Mouse (Mus musculus) Patski (cell line): ENCODE data around the gene Cdh8. TPM values are rescaled to one million over a fixed set of nuclear protein-coding genes. Genes with fewer than 3 reads are reported as not detected.

ENCODE experiments used
- ATAC-seq: fragments of 100-300 bp; one replicate; pipeline ENCODE4 v1.8.0; 2021
- CTCF ChIA-PET: fragments of 350-600 bp; sonication (Branson Sonifier 250); formaldehyde crosslinking; loops from one replicate; lab custom pipeline; 2022; ENCODE audit warnings: inconsistent platforms; lab: Charles Lee
- POLR2A ChIA-PET: fragments of 350-600 bp; sonication (Branson Sonifier 250); formaldehyde crosslinking; loops from one replicate; lab custom pipeline; 2022; ENCODE audit warnings: antibody characterized with exemption, inconsistent platforms; lab: Charles Lee
- DNase-seq: peaks from one replicate; pipeline ENCODE4 v3.0.0-alpha.2; 2011; ENCODE audit warnings: low read depth, low spot score
- H3K27me3 ChIP-seq: fragments of 371-371 bp; one replicate; pipeline ENCODE4 v1.5.1; 2021
- CTCF ChIP-seq: fragments of 100-300 bp; IDR thresholded peaks from one replicate; pipeline ENCODE4 v1.5.1; 2021
- in situ Hi-C: fragments of 300-500 bp; cut with MboI; formaldehyde crosslinking; loops from 3 replicates; pipeline ENCODE4 v1.11.1; 2018; ENCODE audit warnings: low pct_unique_long_range_greater_than_20kb, mixed read lengths
- polyA plus RNA-seq: library from polyadenylated mRNA; unstranded; gene quantifications from one replicate; pipeline ENCODE4 v1.2.3, GENCODE M21; 2021

Cdh8 gene
- polyA plus RNA-seq: not detected

DNA sequence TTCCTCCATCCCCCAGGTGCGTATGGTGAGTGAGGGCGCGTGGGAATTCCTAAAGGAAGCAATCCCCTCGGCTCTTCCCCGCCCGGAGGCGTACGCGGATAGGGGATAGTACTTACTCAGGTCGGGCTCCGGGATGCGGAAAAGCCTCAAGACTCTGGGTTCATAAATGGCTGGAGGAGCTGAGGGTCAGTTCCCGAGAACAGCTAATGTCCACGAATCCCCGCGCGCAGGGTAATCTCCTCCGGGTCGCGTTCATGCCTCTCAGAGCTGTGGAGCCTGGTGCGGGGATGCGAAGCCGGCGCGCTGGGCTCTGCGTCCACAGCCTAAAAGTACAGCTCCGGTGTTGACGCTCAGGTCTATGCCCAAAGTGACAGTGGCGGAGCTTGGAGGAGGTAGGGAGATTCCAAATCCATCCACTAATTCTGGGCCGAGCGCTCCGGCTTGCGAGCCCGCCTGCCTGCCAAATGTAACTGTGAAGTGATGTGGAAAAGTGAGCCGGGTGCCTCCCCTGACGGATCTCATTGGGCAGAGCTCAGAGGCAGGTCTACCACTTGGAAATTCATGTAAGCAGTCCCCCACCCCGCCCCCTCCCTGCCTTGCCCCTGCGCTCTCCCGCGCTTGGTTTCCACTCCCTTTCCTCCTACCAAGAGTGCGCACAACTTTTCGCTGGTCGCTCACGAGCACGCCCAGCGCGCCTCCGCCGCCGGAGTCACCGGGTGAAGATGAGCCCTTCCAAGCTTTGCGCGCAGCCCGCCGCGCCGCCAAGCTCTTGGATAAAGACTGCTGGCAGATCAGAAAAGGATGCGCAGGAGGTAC is at the start of gene Cdh8:
Cdh8 (minus strand) TSS at position 506 of the 816 bp plus-strand sequence.
- peaks cover 5% of the 10 kb centered on the region for H3K27me3 ChIP-seq
- ChIA-PET POLR2A (no interaction called here), CTCF (no interaction called here)
- TF ChIP-seq CTCF: no peak
- ATAC-seq (no peak), DNase-seq (no peak)
- in situ Hi-C loops: no loop called here

DNA sequence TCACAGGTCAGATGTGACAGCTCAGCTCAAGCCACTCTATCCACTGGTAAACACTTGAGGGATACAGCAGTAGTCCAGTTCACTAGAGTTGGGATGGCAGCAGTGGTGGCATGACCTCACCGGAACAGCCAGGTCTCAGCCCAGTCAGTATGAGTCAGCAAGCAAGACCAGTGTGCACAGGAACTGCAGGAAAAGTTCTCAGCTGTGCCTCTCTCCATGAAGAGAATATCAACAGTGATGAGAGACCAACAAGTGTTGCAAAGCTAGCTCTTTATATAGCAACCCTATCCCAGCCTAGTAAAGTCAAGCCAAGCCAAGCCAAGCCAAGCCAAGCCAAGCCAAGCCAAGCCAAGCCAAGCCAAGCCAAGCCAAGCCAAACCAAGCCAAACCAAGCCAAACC is 30.2 kb upstream of the Cdh8 start:
- in situ Hi-C loops: no loop called here
- no peak for TF ChIP-seq CTCF
- ChIA-PET CTCF (no interaction called here), POLR2A (no interaction called here)
- DNase-seq (no peak), ATAC-seq (no peak)
- no peaks in the 10 kb centered on the region for H3K27me3 ChIP-seq

DNA sequence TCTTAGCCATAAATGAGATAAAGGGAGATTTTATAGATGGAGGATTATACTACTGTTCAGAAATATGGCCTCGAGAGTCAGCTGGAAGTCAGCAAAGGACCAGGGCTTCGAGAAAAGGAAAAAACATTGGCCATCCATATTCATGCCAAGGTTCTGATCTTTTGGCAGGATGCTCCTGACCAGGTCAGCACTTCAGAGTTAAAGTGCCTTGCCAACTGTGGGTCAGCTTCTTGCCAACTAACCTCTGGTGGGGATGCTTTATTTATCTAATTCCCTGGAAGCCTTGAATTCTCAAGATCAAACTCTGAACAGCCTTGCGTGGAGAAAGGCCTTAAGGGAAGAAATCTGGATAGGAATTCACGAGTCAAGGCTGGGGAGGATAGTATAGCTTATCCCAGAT is 9.6 kb upstream of the Cdh8 start:
- TF ChIP-seq CTCF: no peak
- in situ Hi-C loops: no loop called here
- ChIA-PET CTCF (no interaction called here), POLR2A (no interaction called here)
- ATAC-seq (no peak), DNase-seq (no peak)
- peaks cover 9% of the 10 kb centered on the region for H3K27me3 ChIP-seq

DNA sequence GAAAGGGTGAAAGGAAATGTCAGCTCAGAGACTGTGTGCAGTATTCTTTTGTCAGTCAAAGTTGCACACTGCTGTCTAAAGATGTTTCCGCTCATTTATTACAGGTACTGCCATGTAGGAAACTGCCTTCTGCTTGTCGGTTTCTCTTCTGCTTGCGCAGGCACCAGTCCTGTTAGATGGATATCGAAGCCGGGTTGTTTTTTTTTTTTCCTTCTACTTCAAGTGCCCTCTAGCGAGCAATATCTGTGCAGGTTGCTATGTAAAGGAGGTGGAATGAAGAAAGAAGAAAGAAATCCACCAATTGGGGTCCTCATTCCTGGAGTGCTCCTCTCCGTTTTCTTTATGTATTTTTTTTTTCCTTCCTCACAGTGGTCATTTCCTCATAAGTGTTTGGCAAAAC is 5.2 kb upstream of the Cdh8 start:
- ChIA-PET CTCF (no interaction called here), POLR2A (no interaction called here)
- no peak for TF ChIP-seq CTCF
- H3K27me3 ChIP-seq: peaks cover 9% of the 10 kb centered on the region
- in situ Hi-C loops: no loop called here
- DNase-seq: no peak
- no peak for ATAC-seq

GRCm38 (mm10) chr8:99419726-99420125 is 3.5 kb upstream of the Cdh8 start:
- ATAC-seq (no peak), DNase-seq (no peak)
- POLR2A ChIA-PET: no interaction called here
- in situ Hi-C loops: no loop called here
- no peak for TF ChIP-seq CTCF
- CTCF ChIA-PET: no interaction called here
- H3K27me3 ChIP-seq: peaks cover 14% of the 10 kb centered on the region

- ChIA-PET POLR2A (no interaction called here), CTCF (no interaction called here)
- in situ Hi-C loops: no loop called here
- peaks cover 7% of the 10 kb centered on the region for H3K27me3 ChIP-seq
- DNase-seq (no peak), ATAC-seq (no peak)
- TF ChIP-seq CTCF: no peak
These were observed 1.2 kb upstream of the Cdh8 start for GRCm38 (mm10) chr8:99417456-99417855.

- ATAC-seq (no peak), DNase-seq (no peak)
- ChIA-PET POLR2A (no interaction called here), CTCF (no interaction called here)
- in situ Hi-C loops: no loop called here
- H3K27me3 ChIP-seq: peaks cover 5% of the 10 kb centered on the region
- no peak for TF ChIP-seq CTCF
These were observed 950 bp downstream of the Cdh8 start for GRCm38 (mm10) chr8:99415076-99415965.

DNA sequence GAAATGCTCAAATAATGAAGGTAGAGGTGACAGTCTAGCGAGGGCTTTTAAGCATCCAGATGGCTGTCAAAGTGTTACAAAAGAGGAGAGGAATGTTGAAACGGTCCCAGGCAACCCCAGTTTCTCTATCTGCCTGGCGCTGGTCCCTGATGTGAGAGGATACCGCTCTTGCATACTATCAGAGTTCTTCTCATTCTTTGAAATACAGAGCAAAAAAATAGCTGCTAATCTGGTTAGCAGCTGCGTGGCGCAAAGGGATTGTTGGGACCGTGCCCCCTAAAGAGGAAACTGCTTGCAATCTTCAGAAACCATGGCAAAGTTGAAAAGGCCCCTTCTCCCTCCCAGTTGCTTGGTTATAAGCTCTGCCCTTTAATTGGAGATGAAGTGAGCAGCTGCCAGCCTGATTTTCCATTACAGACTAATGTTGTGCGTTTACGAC is 1.8 kb downstream of the Cdh8 start:
- POLR2A ChIA-PET: no interaction called here
- DNase-seq: no peak
- TF ChIP-seq CTCF: no peak
- no peak for ATAC-seq
- in situ Hi-C loops: no loop called here
- peaks cover 5% of the 10 kb centered on the region for H3K27me3 ChIP-seq
- CTCF ChIA-PET: no interaction called here

- no peak for ATAC-seq
- CTCF ChIA-PET: no interaction called here
- POLR2A ChIA-PET: no interaction called here
- H3K27me3 ChIP-seq: peaks cover 5% of the 10 kb centered on the region
- no peak for TF ChIP-seq CTCF
- DNase-seq: no peak
- in situ Hi-C loops: no loop called here
These were observed 2.3 kb downstream of the Cdh8 start for GRCm38 (mm10) chr8:99413877-99414482.

- no peaks in the 10 kb centered on the region for H3K27me3 ChIP-seq
- DNase-seq: no peak
- in situ Hi-C loops: no loop called here
- ChIA-PET POLR2A (no interaction called here), CTCF (no interaction called here)
- ATAC-seq: no peak
- no peak for TF ChIP-seq CTCF
These were observed 22.4 kb downstream of the Cdh8 start for GRCm38 (mm10) chr8:99393908-99394307.

GRCm38 (mm10) chr8:99370104-99370503 is 46.2 kb downstream of the Cdh8 start:
- ChIA-PET POLR2A (no interaction called here), CTCF (no interaction called here)
- DNase-seq (no peak), ATAC-seq (no peak)
- no peaks in the 10 kb centered on the region for H3K27me3 ChIP-seq
- no peak for TF ChIP-seq CTCF
- in situ Hi-C loops: no loop called here
